Mouse (Mus musculus) left cerebral cortex, adult 9 months (tissue): ENCODE data around the gene Stc2.
A peak's percentile ranks its signal among the peaks of the same experiment; 100 is the strongest.

ENCODE experiments used
- DNase-seq, 2 experiments: peaks; one replicate each; pipeline ENCODE4 v3.0.0; 2022; ENCODE audit warnings: low spot score in 2 of 2

Gene Stc2

GRCm38 (mm10) chr11:31369648-31370286, at the start of gene Stc2:
Gene Stc2, minus strand, starts transcription at chr11:31370074.
- DNase-seq: peak in 1 of 2 experiments; percentile 16

- no peak for DNase-seq
Measured at GRCm38 (mm10) chr11:31417071-31417470, 47.2 kb upstream of the Stc2 start.

- no peak for DNase-seq
Measured at GRCm38 (mm10) chr11:31412376-31412775, 42.5 kb upstream of the Stc2 start.

GRCm38 (mm10) chr11:31406736-31407135, 36.9 kb upstream of the Stc2 start:
- no peak for DNase-seq

- no peak for DNase-seq
Measured at GRCm38 (mm10) chr11:31403080-31403479, 33.2 kb upstream of the Stc2 start.

GRCm38 (mm10) chr11:31398604-31399003, 28.7 kb upstream of the Stc2 start:
- no peak for DNase-seq

GRCm38 (mm10) chr11:31396638-31397417, 27.0 kb upstream of the Stc2 start:
- DNase-seq: no peak

GRCm38 (mm10) chr11:31394026-31394425, 24.2 kb upstream of the Stc2 start:
- no peak for DNase-seq

- no peak for DNase-seq
Measured at GRCm38 (mm10) chr11:31392340-31392739, 22.5 kb upstream of the Stc2 start.

GRCm38 (mm10) chr11:31388890-31389289, 19.0 kb upstream of the Stc2 start:
- no peak for DNase-seq

- no peak for DNase-seq
Measured at GRCm38 (mm10) chr11:31387526-31387925, 17.7 kb upstream of the Stc2 start.

GRCm38 (mm10) chr11:31386571-31386970, 16.7 kb upstream of the Stc2 start:
- no peak for DNase-seq

GRCm38 (mm10) chr11:31383968-31384367, 14.1 kb upstream of the Stc2 start:
- DNase-seq: no peak

GRCm38 (mm10) chr11:31382145-31382544, 12.3 kb upstream of the Stc2 start:
- DNase-seq: no peak

- DNase-seq: no peak
Measured at GRCm38 (mm10) chr11:31373438-31373837, 3.6 kb upstream of the Stc2 start.

- DNase-seq: no peak
Measured at GRCm38 (mm10) chr11:31372206-31372605, 2.3 kb upstream of the Stc2 start.

- DNase-seq: no peak
Measured at GRCm38 (mm10) chr11:31371256-31371838, 1.5 kb upstream of the Stc2 start.

- no peak for DNase-seq
Measured at GRCm38 (mm10) chr11:31370436-31371230, 759 bp upstream of the Stc2 start.

- DNase-seq: peak in 1 of 2 experiments; percentile 37
Measured at GRCm38 (mm10) chr11:31368965-31369647, 768 bp downstream of the Stc2 start.

- peak in 1 of 2 experiments; percentile 11 for DNase-seq
Measured at GRCm38 (mm10) chr11:31368252-31368964, 1.5 kb downstream of the Stc2 start.

GRCm38 (mm10) chr11:31366827-31367226, 3.0 kb downstream of the Stc2 start:
- no peak for DNase-seq
